Mouse (Mus musculus) left cerebral cortex, postnatal 25 days (tissue): ENCODE results near the gene Hba-a2. TPM values are rescaled to one million over a fixed set of nuclear protein-coding genes. Genes with fewer than 3 reads are reported as not detected.

ENCODE experiments used
- total RNA-seq, 2 experiments: library from RNA; stranded (reverse); gene quantifications; 2 replicates each; pipeline ENCODE4 v1.2.3; 2021

Gene Hba-a2
- total RNA-seq, 2 experiments from 2014 or later = 427 to 477 TPM

Other genes with a start within 250 kb of the Hba-a2 start
- gene Il9r, start 96.2 kb upstream of the Hba-a2 start, total RNA-seq = not detected
- 10 to 100 TPM; 23.7 to 23.9 TPM for gene Snrnp25, start 91.1 kb upstream of the Hba-a2 start, total RNA-seq
- 10 to 100 TPM; 13.5 to 15.7 TPM for gene Rhbdf1, start 74.2 kb upstream of the Hba-a2 start, total RNA-seq
- gene Mpg, start 70.0 kb upstream of the Hba-a2 start, total RNA-seq = 10 to 100 TPM; 20.0 to 20.8 TPM
- 10 to 100 TPM; 42.5 to 50.0 TPM for gene Nprl3, start 28.8 kb upstream of the Hba-a2 start, total RNA-seq
- not detected for gene Hba-x, start 20.1 kb upstream of the Hba-a2 start, total RNA-seq
- gene Hba-a1, start 13.0 kb upstream of the Hba-a2 start, total RNA-seq = 100 to 1,000 TPM; 501 to 528 TPM
- under 1 TPM in 1 of 2 experiments, not detected in 1; 0.73 TPM for gene Hbq1b, start 9.5 kb upstream of the Hba-a2 start, total RNA-seq
- 1 to 10 TPM in 1 of 2 experiments, not detected in 1; 1.4 TPM for gene Hbq1a, start 3.6 kb downstream of the Hba-a2 start, total RNA-seq
- gene Sh3pxd2b, start 51.3 kb downstream of the Hba-a2 start, total RNA-seq = 10 to 100 TPM; 12.4 to 15.3 TPM
- 10 to 100 TPM; 52.9 to 65.0 TPM for gene Ubtd2, start 158.9 kb downstream of the Hba-a2 start, total RNA-seq
- 1 to 10 TPM; 1.6 to 1.7 TPM for gene Efcab9, start 235.6 kb downstream of the Hba-a2 start, total RNA-seq
- gene Stk10, start 236.8 kb downstream of the Hba-a2 start, total RNA-seq = 1 to 10 TPM; 5.5 to 6.6 TPM